7 mouse cellular contexts compared by ENCODE assay signal in genomic region chr9:41611534-41612451, GRCm38 (mm10).
DNase-seq lines count a peak whose midpoint lies in the region; ATAC-seq and TF ChIP-seq lines count a peak whose summit lies in the region.

No protein-coding gene starts in this region.

- TF ChIP-seq EP300 in heart, postnatal 0 days (IDR thresholded peaks at IDR 0.05; ENCODE audit: low read depth), result no peak

- ATAC-seq in heart, postnatal 0 days (ENCODE audit: insufficient read depth, low read depth), result no peak
- peak; percentile 90 for ATAC-seq in midbrain, embryonic 14.5 days (ENCODE audit: low FRiP score, low TSS enrichment)

- WGBS in heart, postnatal 0 days, result 34% methylated on average over 11 of the region's 11 CpGs
- WGBS in midbrain, embryonic 14.5 days, result 2% methylated on average over 11 of the region's 11 CpGs

- peak overlapping the region; percentile 55 for H3K4me2 ChIP-seq in heart, postnatal 0 days (ENCODE audit: low read depth, low read length)
- peak overlapping the region; percentile 51 for H3K4me2 ChIP-seq in midbrain, embryonic 14.5 days (ENCODE audit: low read length)

- no peaks in the 10 kb centered on the region for H3K36me3 ChIP-seq in heart, postnatal 0 days (replicated peaks; ENCODE audit: control insufficient read depth, insufficient read depth, low read length)
- H3K36me3 ChIP-seq in midbrain, embryonic 14.5 days (ENCODE audit: control insufficient read depth, insufficient read depth, low read length), result no peaks in the 10 kb centered on the region

- TF ChIP-seq CTCF in heart, postnatal 0 days (IDR thresholded peaks at IDR 0.05; ENCODE audit: low read depth), result no peak

- no peaks in the 10 kb centered on the region for H3K27me3 ChIP-seq in heart, postnatal 0 days (ENCODE audit: control insufficient read depth, insufficient read depth, low read length)
- no peaks in the 10 kb centered on the region for H3K27me3 ChIP-seq in midbrain, embryonic 14.5 days (ENCODE audit: control insufficient read depth, insufficient read depth, low read length)

- peak overlapping the region; percentile 20 for H3K4me3 ChIP-seq in heart, postnatal 0 days (ENCODE audit: low read depth, low read length)
- H3K4me3 ChIP-seq in midbrain, embryonic 14.5 days (replicated peaks; ENCODE audit: low read depth, low read length), result peak overlapping the region; percentile 17

- 0 out of 2 replicates have a peak overlapping the region, but pooled peaks have one; percentile 20 for H3K27ac ChIP-seq in heart, postnatal 0 days (ENCODE audit: low read depth)
- peak overlapping the region; percentile 94 for H3K27ac ChIP-seq in midbrain, embryonic 14.5 days (replicated peaks; ENCODE audit: low read depth, low read length)

- DNase-seq in ovary, adult 18-20 months (ENCODE audit: low spot score), result peak; percentile 18
- DNase-seq in ovary, postnatal 10 days (ENCODE audit: low spot score), result no peak
- DNase-seq in embryo, embryonic 10.5 days (ENCODE audit: low spot score), result peak; percentile 97
- peak; percentile 45 for DNase-seq in heart, postnatal 0 days (ENCODE audit: low spot score)
- DNase-seq in layer of hippocampus, postnatal 10 days (ENCODE audit: low spot score in 2 of 2), result peak; percentile 58 to 67
- peak; percentile 96 for DNase-seq in midbrain, embryonic 14.5 days
- DNase-seq in urinary bladder, adult 2 months (ENCODE audit: low spot score), result no peak

- no peaks in the 10 kb centered on the region for H3K9me3 ChIP-seq in heart, postnatal 0 days (replicated peaks; ENCODE audit: control insufficient read depth, low read length)
- H3K9me3 ChIP-seq in midbrain, embryonic 14.5 days (ENCODE audit: control insufficient read depth, low read length), result no peaks in the 10 kb centered on the region

- peaks cover 11% of the 10 kb centered on the region; the same call in 1 of the 2 replicates for H3K4me1 ChIP-seq in heart, postnatal 0 days (ENCODE audit: control insufficient read depth, insufficient read depth)
- H3K4me1 ChIP-seq in midbrain, embryonic 14.5 days (ENCODE audit: control insufficient read depth, insufficient read depth, low read length), result peaks cover 54% of the 10 kb centered on the region

- no peak overlapping the region for H3K9ac ChIP-seq in heart, postnatal 0 days (replicated peaks; ENCODE audit: low read depth, low read length)
- peak overlapping the region; percentile 54 for H3K9ac ChIP-seq in midbrain, embryonic 14.5 days (replicated peaks; ENCODE audit: low read length)

Comparison
In these comparisons a context has a peak if more than half of its experiments do, and no peak if none do; other contexts are left out.
1. DNase-seq: peak in ovary, adult 18-20 months (single experiment), embryo, embryonic 10.5 days (single experiment), heart, postnatal 0 days (single experiment), layer of hippocampus, postnatal 10 days (2 of 2) and midbrain, embryonic 14.5 days (single experiment); none in ovary, postnatal 10 days (single experiment) and urinary bladder, adult 2 months (single experiment).